ENCODE assay signal across 8 mouse cellular contexts in genomic region chr2:65551736-65552135, GRCm38 (mm10). TPM values are rescaled to one million over a fixed set of nuclear protein-coding genes. Genes with fewer than 3 reads are reported as not detected.
A peak's percentile ranks its signal among the peaks of the same experiment; 100 is the strongest.
DNase-seq lines count a peak whose midpoint lies in the region; ATAC-seq and TF ChIP-seq lines count a peak whose summit lies in the region.
"Had no signal": no experiment of that assay in that cellular context is flagged by ENCODE, and none has a peak within 500 bp of the region (broad histone marks: within the 10 kb centered on the region; RNA-seq: fewer than 3 reads in every experiment).

No protein-coding gene starts in this region.

- H3K36me3 ChIP-seq in midbrain, embryonic 13.5 days: 0 out of 2 replicates have a peak, but pooled peaks cover 4% of the 10 kb centered on the region
- no peaks in the 10 kb centered on the region for H3K36me3 ChIP-seq in midbrain, postnatal 0 days (ENCODE audit: insufficient read depth, low read length)
- H3K36me3 ChIP-seq in forebrain, embryonic 14.5 days (ENCODE audit: control insufficient read depth, insufficient read depth, low read length): no peaks in the 10 kb centered on the region

- no peak overlapping the region for H3K9ac ChIP-seq in midbrain, embryonic 13.5 days (replicated peaks)
- no peak overlapping the region for H3K9ac ChIP-seq in midbrain, postnatal 0 days (replicated peaks; ENCODE audit: low read length, poor library complexity, severe bottlenecking)
- no peak overlapping the region for H3K9ac ChIP-seq in forebrain, embryonic 14.5 days (ENCODE audit: low read length)

- peaks cover 38% of the 10 kb centered on the region for H3K4me1 ChIP-seq in midbrain, embryonic 13.5 days (replicated peaks)
- no peaks in the 10 kb centered on the region for H3K4me1 ChIP-seq in midbrain, postnatal 0 days (ENCODE audit: insufficient read depth, low read length)
- H3K4me1 ChIP-seq in forebrain, embryonic 14.5 days (ENCODE audit: control insufficient read depth, insufficient read depth, low read length): no peaks in the 10 kb centered on the region

- no peak overlapping the region for H3K4me3 ChIP-seq in midbrain, embryonic 13.5 days (replicated peaks)
- H3K4me3 ChIP-seq in midbrain, postnatal 0 days (ENCODE audit: low read depth, low read length): no peak overlapping the region
- H3K4me3 ChIP-seq in forebrain, embryonic 14.5 days (ENCODE audit: low read depth, low read length): no peak overlapping the region

- H3K4me2 ChIP-seq in midbrain, embryonic 13.5 days (replicated peaks): no peak overlapping the region
- H3K4me2 ChIP-seq in midbrain, postnatal 0 days (ENCODE audit: low read depth, low read length, poor library complexity, severe bottlenecking): no peak overlapping the region
- H3K4me2 ChIP-seq in forebrain, embryonic 14.5 days (ENCODE audit: low read length): no peak overlapping the region

- no peak for DNase-seq in midbrain, postnatal 0 days (ENCODE audit: low spot score)
- DNase-seq in forebrain, embryonic 14.5 days (ENCODE audit: low spot score): no peak
- peak; percentile 14 for DNase-seq in mesoderm, embryonic 11.5 days (ENCODE audit: low read depth, low spot score)
- DNase-seq in thymus, postnatal 36 days: peak; percentile 50 to 66
- DNase-seq in gastrocnemius, adult 18-20 months (ENCODE audit: low spot score): no peak
- DNase-seq: kidney, postnatal 4 days had no signal

- WGBS in midbrain, embryonic 13.5 days: 28% methylated on average over 2 of the region's 2 CpGs
- 35% methylated on average over 2 of the region's 2 CpGs for WGBS in midbrain, postnatal 0 days
- 49% methylated on average over 2 of the region's 2 CpGs for WGBS in forebrain, embryonic 14.5 days

- ATAC-seq in midbrain, embryonic 13.5 days: peak; percentile 69
- ATAC-seq in midbrain, postnatal 0 days (ENCODE audit: low FRiP score): no peak
- ATAC-seq in forebrain, embryonic 14.5 days: 0 out of 2 replicates have a peak, but pooled peaks have one; percentile 30
- no peak for ATAC-seq in erythroblast, adult 5-6 weeks (replicated peaks; ENCODE audit: low FRiP score, poor library complexity, severe bottlenecking)

- H3K27me3 ChIP-seq in midbrain, embryonic 13.5 days: no peaks in the 10 kb centered on the region
- no peaks in the 10 kb centered on the region for H3K27me3 ChIP-seq in midbrain, postnatal 0 days (ENCODE audit: insufficient read depth, low read length)
- no peaks in the 10 kb centered on the region for H3K27me3 ChIP-seq in forebrain, embryonic 14.5 days (replicated peaks; ENCODE audit: control insufficient read depth, insufficient read depth, low read length)

- H3K9me3 ChIP-seq in midbrain, embryonic 13.5 days: no peaks in the 10 kb centered on the region
- no peaks in the 10 kb centered on the region for H3K9me3 ChIP-seq in midbrain, postnatal 0 days (ENCODE audit: low read length)
- no peaks in the 10 kb centered on the region for H3K9me3 ChIP-seq in forebrain, embryonic 14.5 days (replicated peaks; ENCODE audit: control insufficient read depth, low read length)

- peak overlapping the region; percentile 52; the same call in 1 of the 2 replicates for H3K27ac ChIP-seq in midbrain, embryonic 13.5 days
- H3K27ac ChIP-seq in midbrain, postnatal 0 days (ENCODE audit: low read depth, low read length): no peak overlapping the region
- H3K27ac ChIP-seq in forebrain, embryonic 14.5 days (ENCODE audit: low read depth, low read length): no peak overlapping the region

- TF ChIP-seq CTCF in midbrain, postnatal 0 days (IDR thresholded peaks at IDR 0.05): no peak

RNA-seq across cellular contexts. Expression of gene Scn3a, which starts 15.7 kb away (rescaled TPM):
- 63.2 and 69.1 TPM in 2 replicates for polyA plus RNA-seq in midbrain, embryonic 13.5 days (2015; fragmentation: Nextera tagmentation; extraction: Ambion mirVana)
- 97.5 and 128 TPM in 2 replicates for total RNA-seq in midbrain, postnatal 0 days (2014; rRNA removed)
- 47.4 and 51.7 TPM in 2 replicates for polyA plus RNA-seq in midbrain, postnatal 0 days (2015; fragmentation: Nextera tagmentation; extraction: Ambion mirVana)
- polyA plus RNA-seq in forebrain, embryonic 14.5 days (2014; fragmentation: Nextera tagmentation; extraction: Ambion mirVana): 37.5 and 43.9 TPM in 2 replicates
- not detected in 2 replicates for total RNA-seq in erythroblast, adult 5-6 weeks (2015; ENCODE audit: low replicate concordance)
- total RNA-seq in erythroblast, adult 5-6 weeks (2017; ENCODE audit: low replicate concordance): 0.14 TPM in 1 of 2 replicates, not detected in the other
- total RNA-seq in gastrocnemius, adult 18-20 months (2021): under 1 TPM; 0.19 to 0.23 TPM

Comparison
In these comparisons a context has a peak if more than half of its experiments do, and no peak if none do; other contexts are left out.
1. ATAC-seq: peak in midbrain, embryonic 13.5 days (single experiment) and forebrain, embryonic 14.5 days (single experiment); none in midbrain, postnatal 0 days (single experiment) and erythroblast, adult 5-6 weeks (single experiment).
2. DNase-seq: peak in mesoderm, embryonic 11.5 days (single experiment) and thymus, postnatal 36 days (2 of 2); none in midbrain, postnatal 0 days (single experiment), forebrain, embryonic 14.5 days (single experiment) and gastrocnemius, adult 18-20 months (single experiment).
3. RNA of gene Scn3a, which starts 15.7 kb away (total RNA-seq): 97.5 to 128 TPM in midbrain, postnatal 0 days; 0.19 to 0.23 TPM in gastrocnemius, adult 18-20 months and 0.14 TPM in erythroblast, adult 5-6 weeks; every median in the first group is over 10 times any median in the second.